Mouse (Mus musculus) heart, embryonic 14.5 days (tissue): ENCODE results near the gene Tmem209. TPM values are rescaled to one million over a fixed set of nuclear protein-coding genes. Genes with fewer than 3 reads are reported as not detected.

Source experiments
- ATAC-seq: fragments of 200-750 bp; cut with Nextera tagmentation; 2 replicates; pipeline ENCODE4 v1.8.0; 2017; ENCODE audit warnings: low read depth, moderate TSS enrichment; ENCODE audit not compliant: insufficient number of reproducible peaks, insufficient read depth, low FRiP score
- H3K27ac ChIP-seq, 2 experiments: fragments of 200-500 bp in 1 of 2; fragments of 300-500 bp in 1 of 2; sonication (generic) in 1 of 2; replicated peaks in 1 of 2; 2 replicates each; pipeline ENCODE4 v1.5.1; 2012 to 2014; ENCODE audit warnings: low read depth in 2 of 2, low read length in 2 of 2, control low read depth in 1 of 2, mild to moderate bottlenecking in 1 of 2, mixed read lengths in 1 of 2; ENCODE audit not compliant: control insufficient read depth in 1 of 2, insufficient read depth in 1 of 2
- H3K27me3 ChIP-seq: fragments of 300-500 bp; sonication (generic); 2 replicates; pipeline ENCODE4 v1.6.1; 2014; ENCODE audit warnings: mild to moderate bottlenecking, low read length, control low read depth; ENCODE audit not compliant: control insufficient read depth, insufficient read depth
- H3K36me3 ChIP-seq: fragments of 300-500 bp; sonication (generic); 2 replicates; pipeline ENCODE4 v1.6.1; 2014; ENCODE audit warnings: mild to moderate bottlenecking, control low read depth, low read length, mixed read lengths; ENCODE audit not compliant: control insufficient read depth, insufficient read depth
- H3K4me1 ChIP-seq, 2 experiments: fragments of 200-500 bp in 1 of 2; fragments of 300-500 bp in 1 of 2; sonication (generic) in 1 of 2; 2 replicates each; pipeline ENCODE4 v1.6.1; 2012 to 2014; ENCODE audit warnings: low read length in 2 of 2, control low read depth in 1 of 2, mixed read lengths in 1 of 2; ENCODE audit not compliant: control insufficient read depth in 2 of 2, insufficient read depth in 2 of 2
- H3K4me2 ChIP-seq: fragments of 300-500 bp; sonication (generic); 2 replicates; pipeline ENCODE4 v1.6.1; 2014; ENCODE audit warnings: mild to moderate bottlenecking, low read length
- H3K4me3 ChIP-seq, 2 experiments: fragments of 200-500 bp in 1 of 2; fragments of 300-500 bp in 1 of 2; sonication (generic) in 1 of 2; 2 replicates each; pipeline ENCODE4 v1.5.1; 2012 to 2014; ENCODE audit warnings: low read length in 2 of 2, mild to moderate bottlenecking in 2 of 2, control low read depth in 1 of 2, low read depth in 1 of 2, moderate library complexity in 1 of 2; ENCODE audit not compliant: control insufficient read depth in 1 of 2, insufficient read depth in 1 of 2
- H3K9ac ChIP-seq: fragments of 300-500 bp; sonication (generic); 2 replicates; pipeline ENCODE4 v1.6.1; 2014; ENCODE audit warnings: mild to moderate bottlenecking, low read length
- H3K9me3 ChIP-seq: fragments of 300-500 bp; sonication (generic); 2 replicates; pipeline ENCODE4 v1.6.1; 2016; ENCODE audit warnings: low read length, control low read depth; ENCODE audit not compliant: control insufficient read depth
- WGBS: fragments of 180-500 bp; shearing (Covaris S2); extraction: QIAGEN DNeasy Blood & Tissue Kit; methylation state at CpG from one replicate; pipeline ENCODE4 v1.1.7; 2014; 5-methylcytosine and 5-hydroxymethylcytosine counted together
- polyA plus RNA-seq: library from polyadenylated mRNA; unstranded; fragments of >200 nt; fragmentation: Nextera tagmentation; extraction: Ambion mirVana; gene quantifications from 2 replicates; pipeline ENCODE4 v1.2.1, GENCODE M21; 2014

Tmem209 gene
- polyA plus RNA-seq, 1 experiment from 2014 or later: 26.3 TPM

DNA sequence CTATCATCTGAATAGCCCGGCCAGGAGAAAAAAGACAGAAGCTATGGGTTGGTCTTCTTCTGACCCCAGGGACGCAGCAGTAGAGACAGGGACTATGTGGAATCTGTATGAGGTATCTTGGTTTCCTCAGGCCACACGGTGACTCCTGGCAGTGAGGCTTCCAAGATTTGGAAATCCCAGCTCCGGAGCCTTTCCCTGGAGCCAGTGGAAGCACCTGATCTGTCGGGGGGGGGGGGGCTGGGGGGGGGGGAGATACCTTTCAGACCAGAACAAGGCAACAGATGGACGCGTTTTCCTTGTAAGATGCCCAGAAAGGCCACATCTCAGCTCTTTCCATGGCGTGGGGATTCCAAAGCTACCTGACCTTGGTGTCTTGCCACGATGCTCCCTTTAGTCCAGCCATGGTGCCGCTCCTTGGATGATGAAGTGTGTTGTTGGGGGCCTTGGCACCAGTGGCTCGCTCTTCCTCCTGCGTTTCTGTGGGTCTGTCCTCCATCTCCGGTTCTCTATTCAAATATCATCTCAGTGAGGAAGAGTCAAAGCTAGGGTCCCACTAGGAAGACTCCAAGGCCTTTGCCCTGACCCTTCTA, 47.7 kb downstream of the Tmem209 start:
- no peak overlapping the region for H3K4me2 ChIP-seq
- H3K27ac ChIP-seq: no peak overlapping the region
- H3K36me3 ChIP-seq: no peaks in the 10 kb centered on the region
- H3K9me3 ChIP-seq: no peaks in the 10 kb centered on the region
- no peak for ATAC-seq
- no peak overlapping the region for H3K9ac ChIP-seq
- no peak overlapping the region for H3K4me3 ChIP-seq
- peaks cover 36 to 46% of the 10 kb centered on the region in 2 experiments for H3K4me1 ChIP-seq
- no peaks in the 10 kb centered on the region for H3K27me3 ChIP-seq
- WGBS: 83% methylated on average over 11 of the region's 13 CpGs

DNA sequence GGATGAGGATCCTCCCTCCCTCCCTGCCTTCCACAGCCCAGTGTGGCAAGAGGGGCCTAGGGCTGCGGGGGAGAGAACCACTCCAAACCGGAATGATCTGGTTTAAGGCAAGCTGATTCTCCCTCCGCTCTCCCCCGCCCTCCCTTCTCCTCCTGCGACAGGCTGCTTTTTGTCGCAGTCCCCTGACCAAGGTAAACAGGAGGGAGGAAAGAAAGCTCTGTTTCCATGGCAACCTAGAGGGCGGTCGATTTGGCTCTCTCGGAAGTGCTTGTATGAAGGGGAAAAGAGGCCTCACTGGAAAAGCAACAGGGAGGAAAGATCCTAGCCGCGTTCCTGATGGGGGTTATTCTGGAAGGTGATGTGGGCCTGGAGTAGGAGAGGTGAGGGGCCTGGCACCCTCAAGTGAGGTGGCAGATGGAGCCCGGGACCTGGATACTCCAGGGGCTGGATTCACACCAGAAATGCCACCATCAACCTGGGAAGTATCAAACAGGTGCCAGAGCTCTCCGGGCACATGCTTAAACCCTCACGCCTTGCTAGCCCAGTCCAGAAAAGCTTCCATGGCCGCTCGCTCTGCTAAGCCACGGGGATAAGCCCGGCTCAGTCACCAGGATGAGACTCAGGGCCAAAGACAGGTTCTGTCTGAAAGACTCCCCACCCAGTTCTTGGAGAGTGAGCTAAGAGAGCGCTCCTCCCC, 48.7 kb downstream of the Tmem209 start:
- Histone ChIP-seq H3K36me3 (no peaks in the 10 kb centered on the region), H3K9me3 (no peaks in the 10 kb centered on the region), H3K27me3 (no peaks in the 10 kb centered on the region), H3K4me1 (peaks cover 36 to 46% of the 10 kb centered on the region in 2 experiments), H3K4me2 (peak overlapping the region; percentile 78), H3K9ac (peak overlapping the region; percentile 76; the same call in 1 of the 2 replicates), H3K4me3 (no peak overlapping the region), H3K27ac (peak overlapping the region; percentile 66 to 93)
- 34% methylated on average over 18 of the region's 19 CpGs for WGBS
- ATAC-seq: peak; percentile 74

DNA sequence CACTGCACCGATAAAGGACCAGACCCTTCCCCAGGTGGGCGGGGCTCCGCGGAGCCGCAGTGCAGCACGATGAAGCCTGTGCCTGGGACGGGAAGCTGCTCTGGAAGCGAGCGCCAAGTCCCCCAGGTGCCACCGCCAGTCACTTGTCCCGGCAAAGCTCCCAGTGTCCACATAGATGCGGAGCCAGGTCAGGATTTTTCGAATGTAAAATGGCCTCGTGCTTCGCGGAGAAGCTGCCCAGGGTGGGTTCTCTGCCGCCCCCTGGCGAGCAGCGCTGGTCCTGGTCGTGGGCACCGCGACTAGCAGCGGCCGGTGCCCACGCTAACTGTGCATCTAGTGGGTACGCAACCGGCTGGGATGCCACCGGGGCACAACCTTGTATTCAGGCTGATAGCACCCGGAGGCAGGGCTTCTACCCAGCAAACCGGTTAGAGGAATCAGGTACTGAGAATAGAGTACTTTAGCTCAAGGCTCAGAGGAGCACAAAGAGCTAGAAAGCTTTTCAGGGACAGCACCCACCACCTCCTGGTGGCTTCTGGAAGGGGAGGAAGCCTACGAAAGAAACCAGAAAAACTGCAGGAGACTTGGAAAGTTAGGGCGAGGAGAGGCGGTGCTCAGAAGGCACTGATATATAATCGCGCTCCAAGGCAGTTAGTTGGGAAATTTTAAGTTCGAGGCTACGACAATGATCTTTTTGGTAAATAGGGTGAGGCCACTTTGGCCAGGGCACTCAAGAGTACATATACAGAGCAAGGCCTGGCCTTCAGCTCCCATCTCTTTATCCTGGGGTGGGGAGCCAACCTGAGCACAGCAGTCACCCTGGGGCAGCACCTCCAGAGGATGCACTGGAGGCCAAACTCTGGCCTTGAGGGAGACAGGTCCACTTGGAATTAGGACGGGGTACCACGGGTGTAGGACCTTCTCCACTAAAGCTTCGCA, 49.5 kb downstream of the Tmem209 start:
- WGBS: 8% methylated on average over 40 of the region's 40 CpGs
- Histone ChIP-seq H3K36me3 (peaks cover 6% of the 10 kb centered on the region), H3K27ac (peak overlapping the region; percentile 66 to 93), H3K9me3 (no peaks in the 10 kb centered on the region), H3K4me1 (peaks cover 36 to 46% of the 10 kb centered on the region in 2 experiments), H3K27me3 (no peaks in the 10 kb centered on the region), H3K4me2 (peak overlapping the region; percentile 78), H3K4me3 (peak overlapping the region; percentile 38 to 47), H3K9ac (peak overlapping the region; percentile 76)
- no peak for ATAC-seq

DNA sequence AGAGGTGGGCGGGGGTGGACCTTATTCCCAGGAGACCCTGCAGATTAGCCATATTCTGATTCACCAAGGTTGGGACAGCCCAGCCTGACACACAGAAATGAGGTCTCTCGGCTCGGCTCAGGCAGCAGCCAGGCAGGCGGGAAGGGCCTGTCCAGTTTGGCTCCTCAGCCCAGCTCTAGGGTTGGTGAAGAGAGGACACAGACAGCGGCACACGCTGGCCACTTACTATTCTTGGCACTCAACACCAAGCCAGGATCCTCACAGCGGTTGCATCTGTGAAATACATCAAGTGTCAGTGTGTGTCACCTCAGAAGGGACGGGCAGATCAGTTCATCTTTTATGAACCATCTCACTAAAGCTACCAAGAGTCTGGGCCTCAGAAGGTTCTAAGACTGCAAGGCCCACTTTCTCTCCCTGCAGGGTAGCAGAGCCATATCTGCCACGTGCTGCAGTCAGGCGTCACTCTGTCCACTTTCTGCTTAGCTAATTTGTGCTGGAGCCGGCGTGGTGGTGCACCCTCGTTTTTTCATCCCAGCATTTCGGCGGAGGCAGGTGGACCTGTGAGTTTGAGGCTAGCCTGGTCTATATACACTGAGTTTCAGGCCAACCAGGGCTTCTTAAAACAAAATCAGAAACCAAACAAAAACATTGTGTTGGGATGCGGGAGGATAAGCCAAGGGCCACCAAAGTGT, 50.4 kb downstream of the Tmem209 start:
- Histone ChIP-seq H3K27ac (peak overlapping the region in 1 of 2 experiments; percentile 66; a peak in 2 of 4 replicates), H3K4me1 (peaks cover 36 to 46% of the 10 kb centered on the region in 2 experiments), H3K9ac (peak overlapping the region; percentile 76), H3K4me2 (peak overlapping the region; percentile 78), H3K4me3 (peak overlapping the region; percentile 38 to 47), H3K36me3 (peaks cover 11% of the 10 kb centered on the region), H3K27me3 (no peaks in the 10 kb centered on the region), H3K9me3 (no peaks in the 10 kb centered on the region)
- ATAC-seq: no peak
- WGBS: 44% methylated on average over 16 of the region's 16 CpGs

DNA sequence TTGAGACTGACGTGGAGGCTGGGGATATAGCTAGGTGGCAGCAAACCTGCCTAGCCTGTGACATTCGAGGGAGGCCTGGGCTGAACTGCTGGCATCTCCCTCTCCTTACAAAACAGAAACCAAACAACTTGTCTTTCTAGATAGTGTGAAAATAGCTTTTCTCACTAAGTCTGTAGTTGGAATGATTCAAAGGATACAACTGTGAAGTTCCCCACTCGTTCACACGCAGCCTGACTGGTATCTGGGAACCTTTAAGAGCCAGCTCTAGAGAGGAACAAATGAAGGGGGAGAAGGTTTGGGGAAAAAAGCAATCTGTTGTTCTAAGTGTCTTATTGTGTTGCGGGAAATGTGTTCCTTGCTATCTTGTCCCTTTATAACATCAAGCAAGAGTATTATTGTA, 51.0 kb downstream of the Tmem209 start:
- WGBS: 75% methylated on average over 5 of the region's 5 CpGs
- peak overlapping the region in 1 of 2 experiments; percentile 22; a peak in 1 of 4 replicates for H3K27ac ChIP-seq
- no peaks in the 10 kb centered on the region for H3K9me3 ChIP-seq
- peaks cover 17% of the 10 kb centered on the region for H3K36me3 ChIP-seq
- no peak for ATAC-seq
- H3K4me3 ChIP-seq: no peak overlapping the region
- H3K9ac ChIP-seq: no peak overlapping the region
- H3K4me1 ChIP-seq: peaks cover 36 to 45% of the 10 kb centered on the region in 2 experiments
- no peaks in the 10 kb centered on the region for H3K27me3 ChIP-seq
- H3K4me2 ChIP-seq: no peak overlapping the region

DNA sequence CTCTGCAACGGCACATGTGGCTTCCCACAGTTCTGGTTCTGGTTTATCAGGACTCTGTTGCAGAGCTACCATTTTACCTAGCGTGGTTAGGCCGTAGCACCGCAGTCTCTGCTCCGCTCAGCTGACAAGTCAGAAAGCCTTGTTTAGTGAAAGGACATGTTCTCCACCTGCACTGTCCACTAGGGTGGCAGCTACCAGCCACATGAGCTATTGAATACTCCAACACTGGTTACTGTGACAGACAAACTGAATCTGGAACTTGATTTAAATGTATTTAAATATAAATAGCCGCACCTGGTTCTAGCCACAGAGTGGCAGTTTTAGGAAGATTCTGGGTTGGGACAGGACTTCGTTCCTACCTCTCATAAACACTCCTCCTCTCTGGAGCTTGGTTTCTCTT, 52.6 kb downstream of the Tmem209 start:
- ATAC-seq: no peak
- WGBS: 97% methylated on average over 7 of the region's 7 CpGs

DNA sequence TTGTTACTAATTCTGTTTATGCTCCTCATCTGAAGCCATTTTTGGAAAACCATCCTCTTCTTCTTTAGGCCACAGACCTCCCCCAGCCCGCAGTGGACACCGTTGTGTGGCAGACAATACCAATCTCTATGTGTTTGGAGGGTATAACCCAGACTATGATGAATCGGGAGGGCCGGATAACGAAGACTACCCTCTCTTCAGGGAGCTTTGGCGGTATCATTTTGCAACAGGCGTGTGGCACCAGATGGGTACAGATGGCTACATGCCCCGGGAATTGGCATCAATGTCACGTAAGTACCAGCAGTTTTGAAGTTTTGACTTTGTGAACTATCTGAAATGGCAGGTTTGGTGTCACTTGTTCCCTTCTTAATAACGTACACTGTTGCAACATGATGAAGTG, 70.0 kb downstream of the Tmem209 start:
- Histone ChIP-seq H3K9me3 (no peaks in the 10 kb centered on the region), H3K4me1 (peaks cover 0 to 9% of the 10 kb centered on the region in 2 experiments; a peak in 1 of 4 replicates), H3K4me3 (no peak overlapping the region), H3K27ac (no peak overlapping the region), H3K9ac (no peak overlapping the region), H3K36me3 (peaks cover 42% of the 10 kb centered on the region), H3K4me2 (no peak overlapping the region), H3K27me3 (no peaks in the 10 kb centered on the region)
- ATAC-seq: no peak
- 98% methylated on average over 10 of the region's 10 CpGs for WGBS

More for the DNA sequence above, 52.6 kb downstream of the Tmem209 start:
- H3K36me3 ChIP-seq: peaks cover 28% of the 10 kb centered on the region
- no peak overlapping the region for H3K4me2 ChIP-seq
- peaks cover 24 to 36% of the 10 kb centered on the region in 2 experiments for H3K4me1 ChIP-seq
- H3K4me3 ChIP-seq: no peak overlapping the region
- 0 out of 4 replicates have a peak overlapping the region, but pooled peaks of 1 of the 2 experiments have one; percentile 45 for H3K27ac ChIP-seq
- H3K27me3 ChIP-seq: no peaks in the 10 kb centered on the region
- H3K9ac ChIP-seq: no peak overlapping the region
- H3K9me3 ChIP-seq: no peaks in the 10 kb centered on the region
